Mouse (Mus musculus) MN1 (cell line): ENCODE results near the gene Trem1.
A peak's percentile ranks its signal among the peaks of the same experiment; 100 is the strongest.

Experiments
- DNase-seq: peaks from one replicate; pipeline ENCODE4 v3.0.0-alpha.2; 2016; ENCODE audit warnings: low spot score

Trem1 gene

GRCm38 (mm10) chr17:48268276-48268675 lies 35.7 kb downstream of the Trem1 start:
- no peak for DNase-seq

GRCm38 (mm10) chr17:48269833-48270232 lies 37.3 kb downstream of the Trem1 start:
- no peak for DNase-seq

GRCm38 (mm10) chr17:48272158-48272557 lies 39.6 kb downstream of the Trem1 start:
- no peak for DNase-seq

- DNase-seq = no peak
These were observed 40.0 kb downstream of the Trem1 start for GRCm38 (mm10) chr17:48272598-48272997.

GRCm38 (mm10) chr17:48274098-48274497 lies 41.5 kb downstream of the Trem1 start:
- no peak for DNase-seq

- DNase-seq = peak; percentile 49
These were observed 42.3 kb downstream of the Trem1 start for GRCm38 (mm10) chr17:48274885-48275284.

- DNase-seq = no peak
These were observed 43.2 kb downstream of the Trem1 start for GRCm38 (mm10) chr17:48275736-48276135.

GRCm38 (mm10) chr17:48278381-48278780 lies 45.8 kb downstream of the Trem1 start:
- DNase-seq = no peak

- DNase-seq = no peak
These were observed 46.4 kb downstream of the Trem1 start for GRCm38 (mm10) chr17:48279002-48279401.

GRCm38 (mm10) chr17:48280943-48281738 lies 48.6 kb downstream of the Trem1 start:
- DNase-seq = no peak

- DNase-seq = no peak
These were observed 49.1 kb downstream of the Trem1 start for GRCm38 (mm10) chr17:48281739-48282085.

GRCm38 (mm10) chr17:48286765-48287164 lies 54.2 kb downstream of the Trem1 start:
- DNase-seq = no peak

GRCm38 (mm10) chr17:48287276-48287675 lies 54.7 kb downstream of the Trem1 start:
- DNase-seq = no peak

- no peak for DNase-seq
These were observed 61.1 kb downstream of the Trem1 start for GRCm38 (mm10) chr17:48293500-48294194.
